Mouse (Mus musculus): Measurements from ENCODE around the gene Riox1.
A peak's percentile ranks its signal among the peaks of the same experiment; 100 is the strongest.
"Not testable (repeated sequence)": the region's sequence is repeated elsewhere in the genome, so short reads cannot be mapped to it uniquely, and the experiment has no call there.

Riox1 gene

GRCm38 (mm10) chr12:83950493-83950839, at the start of gene Riox1:
Gene Riox1 (plus strand): TSS chr12:83950608.
- DNase-seq: peak; percentile 83

- no peak for DNase-seq
Observed at GRCm38 (mm10) chr12:83910451-83910850, 40.0 kb upstream of the Riox1 start.

GRCm38 (mm10) chr12:83914202-83914740, 36.1 kb upstream of the Riox1 start:
- DNase-seq: peak; percentile 84

GRCm38 (mm10) chr12:83914797-83915196, 35.6 kb upstream of the Riox1 start:
- no peak for DNase-seq

- DNase-seq: peak; percentile 52
Observed at GRCm38 (mm10) chr12:83916884-83917283, 33.5 kb upstream of the Riox1 start.

- peak; percentile 72 for DNase-seq
Observed at GRCm38 (mm10) chr12:83920721-83921441, 29.5 kb upstream of the Riox1 start.

GRCm38 (mm10) chr12:83921535-83922381, 28.6 kb upstream of the Riox1 start, which contains the start of gene Numb:
Gene Numb (minus strand): TSS chr12:83921934.
- peak; percentile 100 for DNase-seq

GRCm38 (mm10) chr12:83922724-83923485, 27.5 kb upstream of the Riox1 start:
- DNase-seq: no peak

- DNase-seq: no peak
Observed at GRCm38 (mm10) chr12:83923486-83923859, 26.9 kb upstream of the Riox1 start.

GRCm38 (mm10) chr12:83924332-83924731, 26.1 kb upstream of the Riox1 start:
- no peak for DNase-seq

GRCm38 (mm10) chr12:83925160-83925703, 25.2 kb upstream of the Riox1 start:
- no peak for DNase-seq

GRCm38 (mm10) chr12:83926061-83926460, 24.3 kb upstream of the Riox1 start:
- DNase-seq: no peak

GRCm38 (mm10) chr12:83927747-83928146, 22.7 kb upstream of the Riox1 start:
- DNase-seq: no peak

GRCm38 (mm10) chr12:83929186-83929804, 21.1 kb upstream of the Riox1 start:
- DNase-seq: no peak

GRCm38 (mm10) chr12:83937600-83937999, 12.8 kb upstream of the Riox1 start:
- DNase-seq: no peak

GRCm38 (mm10) chr12:83938592-83938991, 11.8 kb upstream of the Riox1 start:
- DNase-seq: not testable (repeated sequence)

GRCm38 (mm10) chr12:83939332-83939731, 11.1 kb upstream of the Riox1 start:
- no peak for DNase-seq

GRCm38 (mm10) chr12:83940031-83940430, 10.4 kb upstream of the Riox1 start:
- no peak for DNase-seq

GRCm38 (mm10) chr12:83941938-83942337, 8.5 kb upstream of the Riox1 start:
- DNase-seq: no peak

- DNase-seq: no peak
Observed at GRCm38 (mm10) chr12:83947260-83947811, 3.1 kb upstream of the Riox1 start.

GRCm38 (mm10) chr12:83949043-83949442, 1.4 kb upstream of the Riox1 start:
- DNase-seq: no peak
